Mouse (Mus musculus) megakaryocyte, embryonic 14.5 days (primary cell): Measurements from ENCODE around the gene Tmem88b. TPM values are rescaled to one million over a fixed set of nuclear protein-coding genes. Genes with fewer than 3 reads are reported as not detected.
"Not testable (repeated sequence)": the region's sequence is repeated elsewhere in the genome, so short reads cannot be mapped to it uniquely, and the experiment has no call there.

Source experiments
- H3K27me3 ChIP-seq: replicated peaks from 2 replicates; pipeline ENCODE3; 2012; ENCODE audit warnings: inconsistent platforms
- H3K36me3 ChIP-seq: replicated peaks from 2 replicates; pipeline ENCODE3; 2012; ENCODE audit warnings: low read length, inconsistent platforms, mixed read lengths
- H3K4me1 ChIP-seq: 2 replicates; pipeline ENCODE4 v1.6.1; 2012; ENCODE audit warnings: inconsistent platforms
- H3K4me3 ChIP-seq: replicated peaks from 2 replicates; pipeline ENCODE3; 2012; ENCODE audit warnings: moderate library complexity, mild to moderate bottlenecking, inconsistent platforms
- H3K9me3 ChIP-seq: 2 replicates; pipeline ENCODE4 v1.6.1; 2012; ENCODE audit warnings: inconsistent platforms
- FLI1 ChIP-seq: IDR thresholded peaks from 2 replicates; pipeline ENCODE4 v1.6.1; 2012; ENCODE audit warnings: low read length, inconsistent platforms, mixed read lengths
- GATA1 ChIP-seq: IDR thresholded peaks from 3 replicates; pipeline ENCODE4 v1.6.1; 2012; ENCODE audit warnings: mixed read lengths, low read length, inconsistent platforms, borderline replicate concordance
- polyA plus RNA-seq: library from polyadenylated mRNA; stranded (reverse); fragments of >175 nt; gene quantifications from 2 replicates; pipeline ENCODE4 v1.2.3, GENCODE M21; 2012; ENCODE audit warnings: low replicate concordance; ENCODE audit not compliant: insufficient read depth

Gene Tmem88b
- polyA plus RNA-seq, 1 experiment, result 0.04 TPM

- Histone ChIP-seq H3K4me3 (no peak within 1 kb of the TSS), H3K4me1 (peaks cover 75% of the 10 kb centered on the region), H3K36me3 (no peaks in the 10 kb centered on the region), H3K27me3 (peaks cover 13% of the 10 kb centered on the region), H3K9me3 (no peaks in the 10 kb centered on the region)
- TF ChIP-seq GATA1, result no peak
- TF ChIP-seq FLI1, result no peak
Observed at GRCm38 (mm10) chr4:155790021-155790489, 4.4 kb upstream of the Tmem88b start, which contains the start of gene Ankrd65. Gene Ankrd65, plus strand, starts transcription at chr4:155790439.

DNA sequence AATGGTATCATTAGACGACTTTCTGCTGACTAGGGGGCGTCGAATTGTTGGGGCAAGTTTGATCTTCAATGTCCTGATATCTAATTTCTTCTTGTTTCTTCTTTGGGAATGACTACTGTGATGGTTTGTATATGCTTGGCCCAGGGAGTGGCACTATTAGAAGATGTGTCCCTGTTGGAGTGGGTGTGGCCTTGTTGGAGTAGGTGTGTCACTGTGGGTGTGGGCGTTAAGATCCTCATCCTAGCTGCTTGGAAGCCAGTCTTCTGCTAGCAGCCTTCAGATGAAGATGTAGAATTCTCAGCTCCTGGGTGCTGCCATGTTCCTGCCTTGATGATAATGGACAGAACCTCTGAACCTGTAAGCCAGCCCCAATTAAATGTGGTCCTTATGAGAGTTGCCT lies 3.2 kb upstream of the Tmem88b start:
- not testable (repeated sequence) for H3K36me3 ChIP-seq
- H3K27me3 ChIP-seq, result peaks cover 13% of the 10 kb centered on the region

DNA sequence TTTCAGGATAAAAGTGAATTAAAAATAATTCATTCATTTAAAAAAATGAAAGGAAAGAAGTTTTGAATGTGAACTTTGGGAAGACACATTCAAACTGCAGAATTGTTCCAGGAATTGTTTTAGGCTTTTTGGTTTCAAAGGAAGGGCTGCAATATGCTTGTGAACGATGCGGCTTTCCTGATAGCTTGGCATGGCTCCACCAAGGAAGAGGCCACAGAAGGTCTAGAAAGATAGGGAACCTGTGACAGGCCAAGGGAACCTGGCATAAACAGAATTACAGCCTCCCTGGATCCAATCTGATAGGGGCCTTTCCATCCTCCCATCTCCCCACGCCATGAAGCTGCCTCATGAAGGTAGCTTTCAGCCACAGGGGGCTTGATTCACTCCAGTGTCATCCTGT lies 2.6 kb upstream of the Tmem88b start:
- Histone ChIP-seq H3K27me3 (peaks cover 13% of the 10 kb centered on the region), H3K36me3 (no peaks in the 10 kb centered on the region), H3K4me3 (peak overlapping the region; percentile 73), H3K9me3 (no peaks in the 10 kb centered on the region), H3K4me1 (peaks cover 86% of the 10 kb centered on the region)
- TF ChIP-seq FLI1 (no peak), GATA1 (peak; percentile 42; the same call in 1 of the 3 replicates)

More for the DNA sequence above, 3.2 kb upstream of the Tmem88b start:
- H3K4me3 ChIP-seq, H3K9me3 ChIP-seq: not testable (repeated sequence)
- peaks cover 85% of the 10 kb centered on the region for H3K4me1 ChIP-seq

- Histone ChIP-seq H3K4me3 (peak overlapping the region; percentile 96), H3K9me3 (no peaks in the 10 kb centered on the region), H3K36me3 (no peaks in the 10 kb centered on the region), H3K4me1 (peaks cover 76% of the 10 kb centered on the region), H3K27me3 (peaks cover 5% of the 10 kb centered on the region)
- TF ChIP-seq FLI1 (no peak), GATA1 (no peak)
Observed at GRCm38 (mm10) chr4:155785246-155785645, 428 bp downstream of the Tmem88b start.

DNA sequence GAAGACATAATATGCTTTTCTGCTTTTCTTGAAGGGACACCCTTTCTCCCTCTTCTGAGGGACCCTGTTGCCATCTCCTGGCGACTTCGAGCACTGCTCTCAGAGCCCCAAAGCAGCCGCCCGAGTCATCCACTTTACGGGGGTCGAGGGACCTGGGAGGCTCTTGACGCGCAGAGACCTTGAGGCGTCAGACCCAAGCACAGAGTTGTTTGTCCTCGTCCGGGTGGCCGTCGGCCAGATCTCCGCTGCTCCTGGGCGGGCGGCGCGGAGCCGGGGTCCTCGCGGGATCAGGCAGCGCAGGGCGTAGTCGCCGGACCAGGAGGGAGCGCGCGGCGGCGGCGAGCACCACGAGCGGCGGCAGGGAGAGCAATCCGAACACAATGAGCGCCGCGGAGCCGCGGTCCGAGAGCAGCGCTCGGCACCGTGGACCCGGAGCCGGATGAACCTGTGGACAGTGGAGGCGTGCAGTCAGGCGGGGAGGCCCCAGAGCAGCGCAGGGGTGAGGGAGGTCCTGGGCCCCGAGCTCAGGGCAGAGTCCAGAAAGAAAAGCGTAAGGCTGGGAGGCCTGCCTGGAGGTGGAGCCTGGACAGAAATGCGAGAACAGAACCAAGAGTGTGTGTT lies 1.5 kb downstream of the Tmem88b start:
- TF ChIP-seq FLI1 (no peak), GATA1 (no peak)
- H3K27me3 ChIP-seq, result peaks cover 8% of the 10 kb centered on the region
- no peaks in the 10 kb centered on the region for H3K36me3 ChIP-seq
- no peaks in the 10 kb centered on the region for H3K9me3 ChIP-seq
- H3K4me1 ChIP-seq, result peaks cover 74% of the 10 kb centered on the region
- peak overlapping the region; percentile 96 for H3K4me3 ChIP-seq

GRCm38 (mm10) chr4:155783486-155784080 lies 2.1 kb downstream of the Tmem88b start:
- Histone ChIP-seq H3K4me3 (peak overlapping the region; percentile 96), H3K9me3 (no peaks in the 10 kb centered on the region), H3K27me3 (peaks cover 13% of the 10 kb centered on the region), H3K36me3 (no peaks in the 10 kb centered on the region), H3K4me1 (peaks cover 72% of the 10 kb centered on the region)
- TF ChIP-seq GATA1, result no peak

- Histone ChIP-seq H3K4me1 (peaks cover 72% of the 10 kb centered on the region), H3K27me3 (peaks cover 18% of the 10 kb centered on the region), H3K36me3 (no peaks in the 10 kb centered on the region), H3K4me3 (no peak overlapping the region), H3K9me3 (no peaks in the 10 kb centered on the region)
- TF ChIP-seq GATA1, result no peak
- no peak for TF ChIP-seq FLI1
Observed at GRCm38 (mm10) chr4:155780895-155781294, 4.8 kb downstream of the Tmem88b start.

DNA sequence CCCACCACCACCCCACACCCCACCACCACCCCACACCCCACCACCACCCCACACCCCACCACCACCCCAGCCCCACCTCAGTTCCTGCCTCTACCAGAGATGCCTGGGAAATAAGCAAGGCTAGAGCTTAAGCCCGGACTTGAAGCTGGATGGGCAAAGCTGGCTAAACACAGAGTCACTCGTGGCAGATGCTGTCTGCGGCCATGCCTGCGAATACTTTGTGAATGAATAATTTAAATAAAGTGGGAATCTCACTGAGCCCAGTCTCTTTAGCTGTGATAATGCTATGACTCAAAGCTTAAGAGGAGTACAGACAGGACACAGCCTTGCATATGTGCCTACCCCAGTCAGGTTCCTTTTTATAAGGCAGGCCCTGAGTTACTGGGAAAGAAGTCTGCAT lies 6.2 kb downstream of the Tmem88b start:
- no peaks in the 10 kb centered on the region for H3K9me3 ChIP-seq
- H3K4me3 ChIP-seq, result no peak overlapping the region
- peaks cover 72% of the 10 kb centered on the region for H3K4me1 ChIP-seq
- TF ChIP-seq FLI1 (no peak), GATA1 (no peak)
- H3K36me3 ChIP-seq, result no peaks in the 10 kb centered on the region
- peaks cover 28% of the 10 kb centered on the region for H3K27me3 ChIP-seq

DNA sequence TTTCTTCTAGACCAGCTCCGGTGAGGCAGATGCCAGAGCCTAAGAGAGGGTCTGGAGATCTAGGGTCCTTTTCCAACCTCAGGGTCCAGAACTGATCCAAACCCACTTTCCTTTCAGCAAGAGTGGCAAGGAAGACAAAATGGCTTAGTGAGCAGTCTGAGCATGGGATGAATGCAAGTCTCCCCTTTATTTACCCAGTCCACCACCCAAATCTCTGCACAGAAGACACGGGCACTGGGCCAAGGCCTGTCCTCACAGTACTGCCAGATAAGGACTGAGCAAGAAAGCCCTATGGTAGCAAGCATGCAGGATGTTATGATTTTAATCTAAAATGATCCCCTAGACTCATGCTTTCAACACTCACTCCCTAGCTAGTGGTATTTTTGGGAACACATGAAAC lies 7.9 kb downstream of the Tmem88b start:
- Histone ChIP-seq H3K4me3 (no peak overlapping the region), H3K9me3 (no peaks in the 10 kb centered on the region), H3K4me1 (peaks cover 72% of the 10 kb centered on the region), H3K36me3 (no peaks in the 10 kb centered on the region), H3K27me3 (peaks cover 45% of the 10 kb centered on the region)
- TF ChIP-seq FLI1, result no peak
- no peak for TF ChIP-seq GATA1

DNA sequence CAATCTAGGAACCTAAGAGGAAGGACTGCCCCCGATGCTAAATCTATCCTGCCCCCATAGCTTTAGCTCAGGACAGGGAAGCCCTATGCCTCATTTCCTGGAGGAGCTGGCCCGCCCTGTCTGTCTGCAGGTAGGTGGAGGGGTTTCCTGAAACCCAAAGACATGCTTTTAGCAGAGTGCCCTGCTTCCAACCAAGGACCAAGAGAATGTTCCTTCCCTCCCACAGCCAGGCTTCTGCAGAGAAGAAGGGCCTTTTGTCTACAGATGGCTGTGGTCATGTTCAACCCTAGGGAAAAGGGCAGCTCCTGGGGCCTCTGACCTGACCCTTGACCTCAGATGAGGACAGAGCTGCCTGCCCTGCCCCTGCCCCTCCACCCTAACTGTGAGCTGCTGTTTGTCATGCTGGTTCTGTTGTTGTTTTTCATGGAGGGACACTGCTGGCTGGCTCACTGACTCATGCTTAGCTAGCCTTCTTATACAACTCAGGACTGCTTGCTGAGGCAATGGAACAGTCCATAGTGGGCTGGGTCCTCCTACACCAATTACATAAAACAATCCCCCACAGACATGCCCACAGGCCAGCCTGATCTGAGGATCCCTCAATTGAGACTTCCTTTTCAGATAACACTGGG lies 8.9 kb downstream of the Tmem88b start:
- TF ChIP-seq FLI1 (no peak), GATA1 (no peak)
- H3K4me3 ChIP-seq, result peak overlapping the region; percentile 6
- peaks cover 68% of the 10 kb centered on the region for H3K4me1 ChIP-seq
- no peaks in the 10 kb centered on the region for H3K9me3 ChIP-seq
- no peaks in the 10 kb centered on the region for H3K36me3 ChIP-seq
- peaks cover 55% of the 10 kb centered on the region for H3K27me3 ChIP-seq
